Mouse (Mus musculus): Measurements from ENCODE around the gene Tmie.

The Tmie gene

GRCm38 (mm10) chr9:110879998-110880561 lies at the start of gene Tmie:
Tmie (minus strand) TSS chr9:110880113.
- peak; percentile 88 for DNase-seq (ENCODE audit: low read depth)

- DNase-seq (ENCODE audit: low read depth), result peak; percentile 85
These were observed 42.8 kb upstream of the Tmie start for GRCm38 (mm10) chr9:110922759-110923158.

GRCm38 (mm10) chr9:110920665-110921419 lies 40.9 kb upstream of the Tmie start:
- DNase-seq (ENCODE audit: low read depth), result no peak

GRCm38 (mm10) chr9:110916786-110917185 lies 36.9 kb upstream of the Tmie start, which contains the start of gene Fam240a:
Fam240a (minus strand) TSS chr9:110916861.
- peak; percentile 46 for DNase-seq (ENCODE audit: low read depth)

GRCm38 (mm10) chr9:110915466-110915865 lies 35.6 kb upstream of the Tmie start:
- no peak for DNase-seq (ENCODE audit: low read depth)

GRCm38 (mm10) chr9:110914631-110915236 lies 34.8 kb upstream of the Tmie start:
- no peak for DNase-seq (ENCODE audit: low read depth)

GRCm38 (mm10) chr9:110909371-110909967 lies 29.6 kb upstream of the Tmie start:
- peak; percentile 40 for DNase-seq (ENCODE audit: low read depth)

GRCm38 (mm10) chr9:110908631-110909016 lies 28.7 kb upstream of the Tmie start:
- DNase-seq (ENCODE audit: low read depth), result peak; percentile 43

GRCm38 (mm10) chr9:110907838-110908630 lies 28.1 kb upstream of the Tmie start:
- no peak for DNase-seq (ENCODE audit: low read depth)

- DNase-seq (ENCODE audit: low read depth), result peak; percentile 88
These were observed 27.4 kb upstream of the Tmie start for GRCm38 (mm10) chr9:110907201-110907837.

GRCm38 (mm10) chr9:110902271-110902670 lies 22.4 kb upstream of the Tmie start:
- DNase-seq (ENCODE audit: low read depth), result no peak

GRCm38 (mm10) chr9:110901204-110901603 lies 21.3 kb upstream of the Tmie start:
- DNase-seq (ENCODE audit: low read depth), result no peak

- no peak for DNase-seq (ENCODE audit: low read depth)
These were observed 19.6 kb upstream of the Tmie start for GRCm38 (mm10) chr9:110899451-110900008.

- DNase-seq (ENCODE audit: low read depth), result peak; percentile 72
These were observed 16.7 kb upstream of the Tmie start for GRCm38 (mm10) chr9:110896595-110896994.

- no peak for DNase-seq (ENCODE audit: low read depth)
These were observed 16.1 kb upstream of the Tmie start for GRCm38 (mm10) chr9:110895994-110896393.

GRCm38 (mm10) chr9:110895507-110895906 lies 15.6 kb upstream of the Tmie start:
- no peak for DNase-seq (ENCODE audit: low read depth)

GRCm38 (mm10) chr9:110893429-110893828 lies 13.5 kb upstream of the Tmie start:
- DNase-seq (ENCODE audit: low read depth), result no peak

- no peak for DNase-seq (ENCODE audit: low read depth)
These were observed 12.6 kb upstream of the Tmie start for GRCm38 (mm10) chr9:110892552-110892951.

- DNase-seq (ENCODE audit: low read depth), result no peak
These were observed 11.3 kb upstream of the Tmie start for GRCm38 (mm10) chr9:110891077-110891828.

GRCm38 (mm10) chr9:110890026-110890783 lies 10.3 kb upstream of the Tmie start:
- no peak for DNase-seq (ENCODE audit: low read depth)

All from induced T-regulatory cell, adult 2 months (primary cell).